Mouse (Mus musculus): ENCODE measurements at regions not wholly inside any gene's neighbourhood (a gene's known extent, or its start where the extent isn't known, plus 50 kb on each side); places are given as distances from the start of the nearest gene placed in this dataset.

- Histone ChIP-seq H3K9ac (replicated peaks; ENCODE audit: low read length) (no peak overlapping the region), H3K27ac (ENCODE audit: low read length) (no peak overlapping the region), H3K4me1 (ENCODE audit: insufficient read depth, low read length) (no peaks in the 10 kb centered on the region), H3K36me3 (ENCODE audit: insufficient read depth, low read length) (no peaks in the 10 kb centered on the region), H3K4me2 (replicated peaks; ENCODE audit: low read depth, low read length) (no peak overlapping the region), H3K4me3 (ENCODE audit: low read length) (no peak overlapping the region), H3K9me3 (ENCODE audit: low read length) (no peaks in the 10 kb centered on the region), H3K27me3 (ENCODE audit: insufficient read depth, low read length) (no peaks in the 10 kb centered on the region)
- WGBS, result 93% methylated on average over 1 of the region's 1 CpGs
- ATAC-seq (ENCODE audit: low FRiP score, low TSS enrichment), result no peak
These were observed 94.1 kb upstream of the Klf6 start for GRCm38 (mm10) chr13:5767202-5767601.

GRCm38 (mm10) chr13:5768699-5769098, 92.6 kb upstream of the Klf6 start:
- H3K4me1 ChIP-seq (ENCODE audit: insufficient read depth, low read length), result no peaks in the 10 kb centered on the region
- no peak overlapping the region for H3K9ac ChIP-seq (replicated peaks; ENCODE audit: low read length)
- H3K36me3 ChIP-seq (ENCODE audit: insufficient read depth, low read length), result no peaks in the 10 kb centered on the region
- 97% methylated on average over 2 of the region's 2 CpGs for WGBS
- H3K9me3 ChIP-seq (ENCODE audit: low read length), result no peaks in the 10 kb centered on the region
- no peaks in the 10 kb centered on the region for H3K27me3 ChIP-seq (ENCODE audit: insufficient read depth, low read length)
- ATAC-seq (ENCODE audit: low FRiP score, low TSS enrichment), result no peak
- no peak overlapping the region for H3K4me2 ChIP-seq (replicated peaks; ENCODE audit: low read depth, low read length)
- H3K27ac ChIP-seq (ENCODE audit: low read length), result no peak overlapping the region
- H3K4me3 ChIP-seq (ENCODE audit: low read length), result no peak overlapping the region

- Histone ChIP-seq H3K9ac (replicated peaks; ENCODE audit: low read length) (no peak overlapping the region), H3K4me1 (ENCODE audit: insufficient read depth, low read length) (no peaks in the 10 kb centered on the region), H3K36me3 (ENCODE audit: insufficient read depth, low read length) (no peaks in the 10 kb centered on the region), H3K4me3 (ENCODE audit: low read length) (no peak overlapping the region), H3K9me3 (ENCODE audit: low read length) (no peaks in the 10 kb centered on the region), H3K27ac (ENCODE audit: low read length) (0 out of 2 replicates have a peak overlapping the region, but pooled peaks have one; percentile 13), H3K4me2 (replicated peaks; ENCODE audit: low read depth, low read length) (no peak overlapping the region), H3K27me3 (ENCODE audit: insufficient read depth, low read length) (no peaks in the 10 kb centered on the region)
- WGBS, result 68% methylated on average over 7 of the region's 7 CpGs
- ATAC-seq (ENCODE audit: low FRiP score, low TSS enrichment), result peak; percentile 76; the same call in 1 of the 2 replicates
These were observed 91.7 kb upstream of the Klf6 start for GRCm38 (mm10) chr13:5769283-5770260.

GRCm38 (mm10) chr13:5773811-5774210, 87.5 kb upstream of the Klf6 start:
- WGBS, result 81% methylated on average over 3 of the region's 3 CpGs
- H3K4me2 ChIP-seq (replicated peaks; ENCODE audit: low read depth, low read length), result no peak overlapping the region
- no peaks in the 10 kb centered on the region for H3K9me3 ChIP-seq (ENCODE audit: low read length)
- H3K36me3 ChIP-seq (ENCODE audit: insufficient read depth, low read length), result no peaks in the 10 kb centered on the region
- ATAC-seq (ENCODE audit: low FRiP score, low TSS enrichment), result no peak
- no peak overlapping the region for H3K4me3 ChIP-seq (ENCODE audit: low read length)
- H3K27ac ChIP-seq (ENCODE audit: low read length), result no peak overlapping the region
- H3K9ac ChIP-seq (replicated peaks; ENCODE audit: low read length), result no peak overlapping the region
- no peaks in the 10 kb centered on the region for H3K4me1 ChIP-seq (ENCODE audit: insufficient read depth, low read length)
- no peaks in the 10 kb centered on the region for H3K27me3 ChIP-seq (ENCODE audit: insufficient read depth, low read length)

DNA sequence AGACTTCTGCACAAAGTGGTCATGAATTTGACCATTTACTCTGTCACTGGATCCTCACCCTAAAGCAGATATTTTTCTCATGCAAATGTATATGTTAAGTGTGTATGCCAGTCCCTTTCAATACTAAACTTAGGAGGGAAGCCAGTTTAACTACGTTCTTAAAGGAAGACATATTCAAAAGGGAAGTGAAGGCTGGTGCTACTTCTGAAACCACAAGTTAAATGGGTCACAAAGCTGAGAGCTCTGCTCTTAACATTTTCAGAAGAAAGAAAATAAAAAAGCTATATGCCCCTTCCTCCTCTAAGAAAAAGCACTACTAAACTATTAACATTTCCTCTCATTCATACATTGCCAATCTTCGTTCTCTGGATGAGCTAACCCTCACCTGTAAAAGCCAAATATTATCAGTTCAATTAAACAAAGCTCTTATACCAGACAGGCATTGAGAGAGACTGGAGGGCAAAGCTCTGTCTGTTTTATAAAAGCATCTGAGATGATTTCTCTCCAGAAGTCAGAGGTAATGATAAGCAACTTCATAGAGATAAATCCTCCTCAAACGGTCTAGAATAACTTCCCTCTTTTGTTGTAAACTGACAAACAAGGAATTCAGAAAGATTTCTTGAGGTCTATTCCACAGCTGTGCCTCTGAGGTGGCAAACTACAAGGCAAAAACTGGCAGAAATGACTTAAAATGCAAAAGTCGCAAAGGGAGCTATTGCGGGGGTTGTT, 82.7 kb upstream of the Klf6 start:
- H3K4me2 ChIP-seq (replicated peaks; ENCODE audit: low read depth, low read length), result no peak overlapping the region
- H3K9ac ChIP-seq (replicated peaks; ENCODE audit: low read length), result no peak overlapping the region
- WGBS, result 73% methylated on average over 5 of the region's 5 CpGs
- no peaks in the 10 kb centered on the region for H3K4me1 ChIP-seq (ENCODE audit: insufficient read depth, low read length)
- no peak overlapping the region for H3K4me3 ChIP-seq (ENCODE audit: low read length)
- no peaks in the 10 kb centered on the region for H3K36me3 ChIP-seq (ENCODE audit: insufficient read depth, low read length)
- ATAC-seq (ENCODE audit: low FRiP score, low TSS enrichment), result no peak
- no peaks in the 10 kb centered on the region for H3K9me3 ChIP-seq (ENCODE audit: low read length)
- H3K27ac ChIP-seq (ENCODE audit: low read length), result no peak overlapping the region
- H3K27me3 ChIP-seq (ENCODE audit: insufficient read depth, low read length), result no peaks in the 10 kb centered on the region

DNA sequence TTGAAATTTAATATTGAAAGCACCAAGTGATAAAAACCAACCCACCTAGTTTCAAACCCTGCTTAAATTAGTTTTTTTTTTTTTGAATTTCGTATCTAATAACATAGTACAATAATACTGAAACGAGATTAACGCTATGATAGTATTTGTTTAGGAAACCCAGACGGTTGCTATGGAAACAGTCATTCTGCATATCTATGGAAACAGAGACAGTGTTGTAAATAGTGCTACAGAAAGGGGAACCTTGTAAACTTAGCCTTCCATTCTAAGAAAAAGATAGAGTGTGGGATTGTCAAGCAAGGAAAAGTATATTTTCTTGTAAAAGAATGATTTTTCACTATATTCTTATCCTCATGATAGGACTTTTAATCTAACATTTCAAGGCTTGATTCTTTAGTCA, 81.9 kb upstream of the Klf6 start:
- Histone ChIP-seq H3K27me3 (ENCODE audit: insufficient read depth, low read length) (no peaks in the 10 kb centered on the region), H3K36me3 (ENCODE audit: insufficient read depth, low read length) (no peaks in the 10 kb centered on the region), H3K4me3 (ENCODE audit: low read length) (no peak overlapping the region), H3K27ac (ENCODE audit: low read length) (no peak overlapping the region), H3K4me1 (ENCODE audit: insufficient read depth, low read length) (no peaks in the 10 kb centered on the region), H3K9ac (replicated peaks; ENCODE audit: low read length) (no peak overlapping the region), H3K9me3 (ENCODE audit: low read length) (no peaks in the 10 kb centered on the region), H3K4me2 (replicated peaks; ENCODE audit: low read depth, low read length) (no peak overlapping the region)
- no peak for ATAC-seq (ENCODE audit: low FRiP score, low TSS enrichment)
- WGBS, result 56% methylated on average over 4 of the region's 4 CpGs

DNA sequence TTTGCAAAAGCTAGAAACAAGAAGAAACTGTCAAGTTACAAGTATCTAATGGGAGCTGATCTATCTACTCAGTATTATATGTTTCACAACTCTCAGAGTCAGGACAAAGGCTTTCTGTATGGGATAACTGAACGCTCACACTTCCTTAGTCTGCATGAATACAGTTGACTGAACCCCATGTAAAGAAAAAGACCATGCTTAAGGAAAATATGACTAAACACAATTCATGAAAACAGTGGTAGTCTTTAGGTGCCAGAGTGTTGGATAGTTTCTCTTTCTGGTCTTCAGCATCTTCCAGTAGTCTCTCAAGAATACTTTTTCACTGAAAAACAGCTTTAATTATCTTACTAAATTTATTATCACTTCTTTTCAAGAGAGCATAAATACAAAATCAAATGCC, 78.7 kb upstream of the Klf6 start:
- Histone ChIP-seq H3K36me3 (ENCODE audit: insufficient read depth, low read length) (no peaks in the 10 kb centered on the region), H3K4me2 (replicated peaks; ENCODE audit: low read depth, low read length) (no peak overlapping the region), H3K4me1 (ENCODE audit: insufficient read depth, low read length) (no peaks in the 10 kb centered on the region), H3K9me3 (ENCODE audit: low read length) (no peaks in the 10 kb centered on the region), H3K4me3 (ENCODE audit: low read length) (no peak overlapping the region), H3K27me3 (ENCODE audit: insufficient read depth, low read length) (no peaks in the 10 kb centered on the region), H3K9ac (replicated peaks; ENCODE audit: low read length) (no peak overlapping the region), H3K27ac (ENCODE audit: low read length) (no peak overlapping the region)
- 85% methylated on average over 1 of the region's 1 CpGs for WGBS
- ATAC-seq (ENCODE audit: low FRiP score, low TSS enrichment), result no peak

- Histone ChIP-seq H3K4me1 (ENCODE audit: insufficient read depth, low read length) (no peaks in the 10 kb centered on the region), H3K36me3 (ENCODE audit: insufficient read depth, low read length) (no peaks in the 10 kb centered on the region), H3K9me3 (ENCODE audit: low read length) (no peaks in the 10 kb centered on the region), H3K27me3 (ENCODE audit: insufficient read depth, low read length) (no peaks in the 10 kb centered on the region), H3K4me2 (replicated peaks; ENCODE audit: low read depth, low read length) (no peak overlapping the region), H3K27ac (ENCODE audit: low read length) (no peak overlapping the region), H3K9ac (replicated peaks; ENCODE audit: low read length) (no peak overlapping the region), H3K4me3 (ENCODE audit: low read length) (no peak overlapping the region)
- no peak for ATAC-seq (ENCODE audit: low FRiP score, low TSS enrichment)
These were observed 74.2 kb upstream of the Klf6 start for GRCm38 (mm10) chr13:5787114-5787513.

GRCm38 (mm10) chr13:5789302-5789701, 72.0 kb upstream of the Klf6 start:
- H3K36me3 ChIP-seq (ENCODE audit: insufficient read depth, low read length), result no peaks in the 10 kb centered on the region
- H3K27ac ChIP-seq (ENCODE audit: low read length), result no peak overlapping the region
- H3K9ac ChIP-seq (replicated peaks; ENCODE audit: low read length), result no peak overlapping the region
- H3K27me3 ChIP-seq (ENCODE audit: insufficient read depth, low read length), result no peaks in the 10 kb centered on the region
- no peaks in the 10 kb centered on the region for H3K4me1 ChIP-seq (ENCODE audit: insufficient read depth, low read length)
- ATAC-seq (ENCODE audit: low FRiP score, low TSS enrichment), result no peak
- no peaks in the 10 kb centered on the region for H3K9me3 ChIP-seq (ENCODE audit: low read length)
- H3K4me3 ChIP-seq (ENCODE audit: low read length), result no peak overlapping the region
- H3K4me2 ChIP-seq (replicated peaks; ENCODE audit: low read depth, low read length), result no peak overlapping the region
- WGBS, result 84% methylated on average over 3 of the region's 3 CpGs

GRCm38 (mm10) chr13:5802079-5802478, 59.2 kb upstream of the Klf6 start:
- H3K27ac ChIP-seq (ENCODE audit: low read length), result no peak overlapping the region
- 35% methylated on average over 7 of the region's 7 CpGs for WGBS
- no peak for ATAC-seq (ENCODE audit: low FRiP score, low TSS enrichment)

More at GRCm38 (mm10) chr13:5802079-5802478, 59.2 kb upstream of the Klf6 start:
- Histone ChIP-seq H3K4me1 (ENCODE audit: insufficient read depth, low read length) (peaks cover 13% of the 10 kb centered on the region), H3K4me3 (ENCODE audit: low read length) (no peak overlapping the region), H3K4me2 (replicated peaks; ENCODE audit: low read depth, low read length) (no peak overlapping the region), H3K9me3 (ENCODE audit: low read length) (no peaks in the 10 kb centered on the region), H3K36me3 (ENCODE audit: insufficient read depth, low read length) (no peaks in the 10 kb centered on the region), H3K27me3 (ENCODE audit: insufficient read depth, low read length) (no peaks in the 10 kb centered on the region), H3K9ac (replicated peaks; ENCODE audit: low read length) (no peak overlapping the region)
